Mouse (Mus musculus): ENCODE results near the gene Zfp87.
A peak's percentile ranks its signal among the peaks of the same experiment; 100 is the strongest.

GRCm38 (mm10) chr13:67525753-67526410 lies at the start of gene Zfp87, which contains the start of gene Gm26965:
- TF ChIP-seq CTCF (IDR thresholded peaks at IDR 0.05): no peak
- TF ChIP-seq POLR2A (IDR thresholded peaks at IDR 0.05; ENCODE audit: insufficient read depth, low read depth, low read length): peak; percentile 94

Data from heart, adult 2 months (tissue).